Mouse (Mus musculus) liver, embryonic 14.5 days (tissue): Measurements from ENCODE around the gene Snx20. TPM values are rescaled to one million over a fixed set of nuclear protein-coding genes. Genes with fewer than 3 reads are reported as not detected.

Source experiments
- ATAC-seq: fragments of 200-750 bp; cut with Nextera tagmentation; 2 replicates; pipeline ENCODE4 v1.8.0; 2017; ENCODE audit warnings: moderate number of reproducible peaks, mild to moderate bottlenecking, moderate library complexity; ENCODE audit not compliant: insufficient read depth
- DNase-seq, 3 experiments: peaks; one replicate each; pipeline ENCODE4 v3.0.0-alpha.2; 2012 to 2013; ENCODE audit warnings: low read depth in 3 of 3, low spot score in 3 of 3
- H3K27ac ChIP-seq: fragments of 300-500 bp; sonication (generic); 2 replicates; pipeline ENCODE4 v1.5.1; 2014; ENCODE audit warnings: moderate library complexity, mild to moderate bottlenecking, control low read depth, inconsistent platforms
- H3K27me3 ChIP-seq: fragments of 300-500 bp; sonication (generic); 2 replicates; pipeline ENCODE4 v1.6.1; 2014; ENCODE audit warnings: mild to moderate bottlenecking, low read length, moderate library complexity; ENCODE audit not compliant: control insufficient read depth, insufficient read depth
- H3K36me3 ChIP-seq: fragments of 300-500 bp; sonication (generic); replicated peaks from 2 replicates; pipeline ENCODE4 v1.6.1; 2014; ENCODE audit warnings: low read depth; ENCODE audit not compliant: control insufficient read depth, insufficient read depth
- H3K4me1 ChIP-seq, 2 experiments: fragments of 200-500 bp in 1 of 2; fragments of 300-500 bp in 1 of 2; sonication (generic) in 1 of 2; replicated peaks; 2 replicates each; pipeline ENCODE4 v1.6.1; 2012 to 2014; ENCODE audit warnings: antibody characterized with exemption in 1 of 2, inconsistent platforms in 1 of 2, low read length in 1 of 2; ENCODE audit not compliant: control insufficient read depth in 2 of 2, insufficient read depth in 2 of 2
- H3K4me2 ChIP-seq: fragments of 300-500 bp; sonication (generic); 2 replicates; pipeline ENCODE4 v1.6.1; 2014; ENCODE audit warnings: low read depth, mild to moderate bottlenecking, control low read depth, moderate library complexity
- H3K4me3 ChIP-seq, 2 experiments: fragments of 200-500 bp in 1 of 2; fragments of 300-500 bp in 1 of 2; sonication (generic) in 1 of 2; 2 replicates each; pipeline ENCODE4 v1.5.1; 2012 to 2014; ENCODE audit warnings: low read depth in 2 of 2, low read length in 2 of 2, mild to moderate bottlenecking in 2 of 2, control low read depth in 1 of 2, inconsistent platforms in 1 of 2, moderate library complexity in 1 of 2; ENCODE audit not compliant: insufficient read depth in 1 of 2
- H3K9ac ChIP-seq: fragments of 300-500 bp; sonication (generic); replicated peaks from 2 replicates; pipeline ENCODE4 v1.6.1; 2014; ENCODE audit warnings: mild to moderate bottlenecking, control low read depth, moderate library complexity
- H3K9me3 ChIP-seq: fragments of 300-500 bp; sonication (generic); 2 replicates; pipeline ENCODE4 v1.6.1; 2016; ENCODE audit warnings: low read length, mixed read lengths; ENCODE audit not compliant: control insufficient read depth
- CTCF ChIP-seq: IDR thresholded peaks from 2 replicates; pipeline ENCODE4 v1.5.1; 2016; ENCODE audit warnings: antibody characterized with exemption, low read depth, control low read depth
- EP300 ChIP-seq: IDR thresholded peaks from 2 replicates; pipeline ENCODE4 v1.6.1; 2016; ENCODE audit warnings: antibody characterized with exemption, low read depth
- WGBS: fragments of 180-500 bp; shearing (Covaris S2); extraction: QIAGEN DNeasy Blood & Tissue Kit; methylation state at CpG from one replicate; pipeline ENCODE4 v1.1.7; 2014; ENCODE audit not compliant: insufficient replicate concordance; 5-methylcytosine and 5-hydroxymethylcytosine counted together
- polyA plus RNA-seq, 2 experiments: library from polyadenylated mRNA; depleted of rRNA in 1 of 2; stranded (reverse) in 1 of 2; unstranded in 1 of 2; fragments of >200 nt; fragmentation: Nextera tagmentation in 1 of 2; extraction: Ambion mirVana in 1 of 2; gene quantifications; 2 replicates each; pipeline versions ENCODE4 v1.2.1 to v1.2.3; 2012 to 2014

Snx20 gene
- polyA plus RNA-seq, 2 experiments: 2.5 to 3.0 TPM

GRCm38 (mm10) chr8:88614981-88615380 is 20.9 kb downstream of the Snx20 start:
- Histone ChIP-seq H3K36me3 (no peaks in the 10 kb centered on the region), H3K4me3 (no peak overlapping the region), H3K4me1 (no peaks in the 10 kb centered on the region), H3K27ac (no peak overlapping the region), H3K4me2 (no peak overlapping the region), H3K9me3 (no peaks in the 10 kb centered on the region), H3K27me3 (no peaks in the 10 kb centered on the region), H3K9ac (no peak overlapping the region)
- DNase-seq (no peak), ATAC-seq (no peak)
- no peak for TF ChIP-seq EP300
- no peak for TF ChIP-seq CTCF
- WGBS: 55% methylated on average over 5 of the region's 5 CpGs

- H3K9ac ChIP-seq: no peak overlapping the region
- no peak for ATAC-seq
Measured at GRCm38 (mm10) chr8:88610271-88610670, 25.7 kb downstream of the Snx20 start.

GRCm38 (mm10) chr8:88609036-88609435 is 26.9 kb downstream of the Snx20 start:
- Histone ChIP-seq H3K4me2 (no peak overlapping the region), H3K27me3 (no peaks in the 10 kb centered on the region), H3K36me3 (no peaks in the 10 kb centered on the region), H3K4me3 (no peak overlapping the region), H3K9ac (no peak overlapping the region), H3K4me1 (no peaks in the 10 kb centered on the region), H3K9me3 (no peaks in the 10 kb centered on the region), H3K27ac (no peak overlapping the region)
- no peak for TF ChIP-seq EP300
- TF ChIP-seq CTCF: no peak
- 63% methylated on average over 8 of the region's 8 CpGs for WGBS
- DNase-seq: no peak
- no peak for ATAC-seq

More at GRCm38 (mm10) chr8:88610271-88610670, 25.7 kb downstream of the Snx20 start:
- no peak for TF ChIP-seq CTCF
- no peak for TF ChIP-seq EP300
- Histone ChIP-seq H3K36me3 (no peaks in the 10 kb centered on the region), H3K9me3 (no peaks in the 10 kb centered on the region), H3K4me1 (no peaks in the 10 kb centered on the region), H3K4me2 (no peak overlapping the region), H3K27ac (no peak overlapping the region), H3K4me3 (no peak overlapping the region), H3K27me3 (no peaks in the 10 kb centered on the region)
- DNase-seq: no peak
- 39% methylated on average over 6 of the region's 6 CpGs for WGBS

GRCm38 (mm10) chr8:88605361-88606040 is 30.4 kb downstream of the Snx20 start:
- WGBS: 44% methylated on average over 13 of the region's 13 CpGs
- ATAC-seq (no peak), DNase-seq (no peak)
- Histone ChIP-seq H3K4me3 (no peak overlapping the region), H3K9ac (no peak overlapping the region), H3K4me1 (no peaks in the 10 kb centered on the region), H3K4me2 (no peak overlapping the region), H3K9me3 (no peaks in the 10 kb centered on the region), H3K27ac (no peak overlapping the region), H3K36me3 (no peaks in the 10 kb centered on the region), H3K27me3 (no peaks in the 10 kb centered on the region)
- TF ChIP-seq CTCF: no peak
- no peak for TF ChIP-seq EP300

GRCm38 (mm10) chr8:88604065-88605038 is 31.6 kb downstream of the Snx20 start:
- no peak for DNase-seq
- H3K9me3 ChIP-seq: no peaks in the 10 kb centered on the region
- no peak overlapping the region for H3K4me3 ChIP-seq
- H3K27me3 ChIP-seq: no peaks in the 10 kb centered on the region
- no peak overlapping the region for H3K9ac ChIP-seq
- H3K4me1 ChIP-seq: no peaks in the 10 kb centered on the region
- H3K27ac ChIP-seq: no peak overlapping the region
- no peaks in the 10 kb centered on the region for H3K36me3 ChIP-seq
- 15% methylated on average over 20 of the region's 20 CpGs for WGBS
- ATAC-seq: no peak
- H3K4me2 ChIP-seq: no peak overlapping the region
- no peak for TF ChIP-seq EP300
- TF ChIP-seq CTCF: no peak
